Mouse (Mus musculus): ENCODE results near the gene 2210010C04Rik. TPM values are rescaled to one million over a fixed set of nuclear protein-coding genes. Genes with fewer than 3 reads are reported as not detected.

Gene 2210010C04Rik
- polyA plus RNA-seq, 1 experiment = not detected

DNA sequence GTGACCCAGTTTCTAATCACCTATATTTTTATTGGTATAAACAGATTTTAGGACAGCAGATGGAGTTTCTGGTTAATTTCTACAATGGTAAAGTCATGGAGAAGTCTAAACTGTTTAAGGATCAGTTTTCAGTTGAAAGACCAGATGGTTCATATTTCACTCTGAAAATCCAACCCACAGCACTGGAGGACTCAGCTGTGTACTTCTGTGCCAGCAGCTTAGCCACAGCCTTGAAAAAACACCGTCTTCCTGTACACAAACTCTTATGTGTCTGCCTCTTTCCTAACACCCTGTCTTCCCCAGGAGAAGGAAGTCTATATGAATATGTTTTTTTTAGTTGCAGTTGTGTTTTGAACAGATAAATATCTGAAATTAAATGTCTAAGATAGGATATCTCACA is 13.3 kb upstream of the 2210010C04Rik start:
- no peak for DNase-seq (ENCODE audit: low read depth)
- TF ChIP-seq POLR2A (IDR thresholded peaks at IDR 0.05; ENCODE audit: borderline replicate concordance, extremely low read depth, insufficient read depth, insufficient read length, poor library complexity, severe bottlenecking) = no peak
- no peak for TF ChIP-seq CTCF (IDR thresholded peaks at IDR 0.05; ENCODE audit: borderline replicate concordance, extremely low read depth, insufficient read depth, insufficient read length)

GRCm38 (mm10) chr6:41047961-41048360 is 12.7 kb upstream of the 2210010C04Rik start:
- TF ChIP-seq POLR2A (IDR thresholded peaks at IDR 0.05; ENCODE audit: borderline replicate concordance, extremely low read depth, insufficient read depth, insufficient read length, poor library complexity, severe bottlenecking) = no peak
- TF ChIP-seq CTCF (IDR thresholded peaks at IDR 0.05; ENCODE audit: borderline replicate concordance, extremely low read depth, insufficient read depth, insufficient read length) = no peak
- no peak for DNase-seq (ENCODE audit: low read depth)

DNA sequence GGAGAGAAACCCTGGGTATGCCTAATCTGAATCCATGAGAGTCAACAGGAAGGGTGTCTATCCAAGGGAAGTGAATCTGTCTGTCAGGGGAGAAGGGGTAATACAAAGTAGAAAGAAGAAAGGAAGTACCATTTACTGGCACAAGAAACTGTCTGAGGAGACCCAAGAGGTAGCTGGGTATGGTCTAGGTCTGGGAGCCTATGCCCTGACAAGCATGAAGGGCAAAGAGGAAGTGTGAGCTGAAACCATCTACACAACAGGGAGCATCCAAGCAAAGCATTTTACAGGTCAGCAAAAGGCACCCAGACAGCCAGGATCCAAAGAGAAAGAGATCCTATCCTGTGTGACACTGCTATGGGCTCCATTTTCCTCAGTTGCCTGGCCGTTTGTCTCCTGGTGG is 11.9 kb upstream of the 2210010C04Rik start:
- no peak for DNase-seq (ENCODE audit: low read depth)
- TF ChIP-seq POLR2A (IDR thresholded peaks at IDR 0.05; ENCODE audit: borderline replicate concordance, extremely low read depth, insufficient read depth, insufficient read length, poor library complexity, severe bottlenecking) (no peak), CTCF (IDR thresholded peaks at IDR 0.05; ENCODE audit: borderline replicate concordance, extremely low read depth, insufficient read depth, insufficient read length) (no peak)

GRCm38 (mm10) chr6:41046553-41046952 is 11.2 kb upstream of the 2210010C04Rik start:
- DNase-seq (ENCODE audit: low read depth) = no peak
- no peak for TF ChIP-seq CTCF (IDR thresholded peaks at IDR 0.05; ENCODE audit: borderline replicate concordance, extremely low read depth, insufficient read depth, insufficient read length)
- no peak for TF ChIP-seq POLR2A (IDR thresholded peaks at IDR 0.05; ENCODE audit: borderline replicate concordance, extremely low read depth, insufficient read depth, insufficient read length, poor library complexity, severe bottlenecking)

- DNase-seq (ENCODE audit: low read depth) = no peak
- TF ChIP-seq POLR2A (IDR thresholded peaks at IDR 0.05; ENCODE audit: borderline replicate concordance, extremely low read depth, insufficient read depth, insufficient read length, poor library complexity, severe bottlenecking) (no peak), CTCF (IDR thresholded peaks at IDR 0.05; ENCODE audit: borderline replicate concordance, extremely low read depth, insufficient read depth, insufficient read length) (no peak)
Measured at GRCm38 (mm10) chr6:41044753-41045152, 9.4 kb upstream of the 2210010C04Rik start.

GRCm38 (mm10) chr6:41044314-41044713 is 9.0 kb upstream of the 2210010C04Rik start:
- no peak for DNase-seq (ENCODE audit: low read depth)
- TF ChIP-seq CTCF (IDR thresholded peaks at IDR 0.05; ENCODE audit: borderline replicate concordance, extremely low read depth, insufficient read depth, insufficient read length) = no peak
- TF ChIP-seq POLR2A (IDR thresholded peaks at IDR 0.05; ENCODE audit: borderline replicate concordance, extremely low read depth, insufficient read depth, insufficient read length, poor library complexity, severe bottlenecking) = no peak

GRCm38 (mm10) chr6:41032802-41033201 is 2.5 kb downstream of the 2210010C04Rik start:
- no peak for DNase-seq (ENCODE audit: low read depth)
- no peak for TF ChIP-seq CTCF (IDR thresholded peaks at IDR 0.05; ENCODE audit: borderline replicate concordance, extremely low read depth, insufficient read depth, insufficient read length)
- no peak for TF ChIP-seq POLR2A (IDR thresholded peaks at IDR 0.05; ENCODE audit: borderline replicate concordance, extremely low read depth, insufficient read depth, insufficient read length, poor library complexity, severe bottlenecking)

DNA sequence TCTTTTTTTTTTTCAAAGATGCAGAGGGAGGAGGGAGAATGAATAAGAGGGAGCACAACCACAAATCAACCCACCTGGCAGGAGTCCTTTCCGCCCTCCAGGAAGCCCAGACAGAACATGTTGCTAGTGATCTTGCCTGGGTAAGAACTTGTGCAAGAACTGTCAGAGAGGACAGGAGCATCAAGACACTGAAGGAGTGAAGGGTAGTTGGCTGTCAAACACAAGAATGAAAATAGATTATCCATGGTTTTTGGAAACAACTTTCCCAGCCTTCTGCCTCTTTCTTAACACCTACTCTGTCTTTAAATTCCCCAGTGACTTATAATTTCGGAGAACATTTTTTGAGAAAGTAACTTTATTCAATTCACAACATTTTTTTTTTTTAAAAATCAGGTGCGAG is 3.1 kb downstream of the 2210010C04Rik start:
- DNase-seq (ENCODE audit: low read depth) = no peak
- TF ChIP-seq POLR2A (IDR thresholded peaks at IDR 0.05; ENCODE audit: borderline replicate concordance, extremely low read depth, insufficient read depth, insufficient read length, poor library complexity, severe bottlenecking) = no peak
- TF ChIP-seq CTCF (IDR thresholded peaks at IDR 0.05; ENCODE audit: borderline replicate concordance, extremely low read depth, insufficient read depth, insufficient read length) = no peak

- TF ChIP-seq CTCF (IDR thresholded peaks at IDR 0.05; ENCODE audit: borderline replicate concordance, extremely low read depth, insufficient read depth, insufficient read length) (no peak), POLR2A (IDR thresholded peaks at IDR 0.05; ENCODE audit: borderline replicate concordance, extremely low read depth, insufficient read depth, insufficient read length, poor library complexity, severe bottlenecking) (no peak)
- no peak for DNase-seq (ENCODE audit: low read depth)
Measured at GRCm38 (mm10) chr6:41030821-41031220, 4.5 kb downstream of the 2210010C04Rik start.

GRCm38 (mm10) chr6:41027053-41027452 is 8.3 kb downstream of the 2210010C04Rik start:
- no peak for TF ChIP-seq CTCF (IDR thresholded peaks at IDR 0.05; ENCODE audit: borderline replicate concordance, extremely low read depth, insufficient read depth, insufficient read length)
- TF ChIP-seq POLR2A (IDR thresholded peaks at IDR 0.05; ENCODE audit: borderline replicate concordance, extremely low read depth, insufficient read depth, insufficient read length, poor library complexity, severe bottlenecking) = no peak

GRCm38 (mm10) chr6:41025873-41026650 is 9.2 kb downstream of the 2210010C04Rik start:
- DNase-seq (ENCODE audit: low read depth) = no peak
- TF ChIP-seq CTCF (IDR thresholded peaks at IDR 0.05; ENCODE audit: borderline replicate concordance, extremely low read depth, insufficient read depth, insufficient read length) (no peak), POLR2A (IDR thresholded peaks at IDR 0.05; ENCODE audit: borderline replicate concordance, extremely low read depth, insufficient read depth, insufficient read length, poor library complexity, severe bottlenecking) (no peak)

More at GRCm38 (mm10) chr6:41027053-41027452, 8.3 kb downstream of the 2210010C04Rik start:
- no peak for DNase-seq (ENCODE audit: low read depth)

- DNase-seq (ENCODE audit: low read depth) = no peak
- no peak for TF ChIP-seq CTCF (IDR thresholded peaks at IDR 0.05; ENCODE audit: borderline replicate concordance, extremely low read depth, insufficient read depth, insufficient read length)
- no peak for TF ChIP-seq POLR2A (IDR thresholded peaks at IDR 0.05; ENCODE audit: borderline replicate concordance, extremely low read depth, insufficient read depth, insufficient read length, poor library complexity, severe bottlenecking)
Measured at GRCm38 (mm10) chr6:41019140-41019539, 16.2 kb downstream of the 2210010C04Rik start.
